Mouse (Mus musculus): ENCODE data around the gene Erg28. TPM values are rescaled to one million over a fixed set of nuclear protein-coding genes. Genes with fewer than 3 reads are reported as not detected.

The Erg28 gene
- polyA plus RNA-seq, 1 experiment from 2014 or later = 119 TPM

Other genes starting within 250 kb of the Erg28 start
- gene Jdp2, start 225.5 kb downstream of the Erg28 start, polyA plus RNA-seq (2016; fragmentation: Nextera tagmentation; extraction: Ambion mirVana) = 0.12 and 0.15 TPM in 2 replicates
- gene Batf, start 137.9 kb downstream of the Erg28 start, polyA plus RNA-seq (2016; fragmentation: Nextera tagmentation; extraction: Ambion mirVana) = 1.3 and 1.5 TPM in 2 replicates
- gene Flvcr2, start 78.0 kb downstream of the Erg28 start, polyA plus RNA-seq (2016; fragmentation: Nextera tagmentation; extraction: Ambion mirVana) = 0.49 and 0.62 TPM in 2 replicates
- gene Ttll5, start 109 bp upstream of the Erg28 start, polyA plus RNA-seq (2016; fragmentation: Nextera tagmentation; extraction: Ambion mirVana) = 17.6 and 18.3 TPM in 2 replicates

Data from forebrain, embryonic 10.5 days (tissue).